Mouse (Mus musculus) layer of hippocampus, adult 18-20 months (tissue): ENCODE measurements around the gene Card6. TPM values are rescaled to one million over a fixed set of nuclear protein-coding genes. Genes with fewer than 3 reads are reported as not detected.

ENCODE experiments used
- DNase-seq, 2 experiments: peaks; one replicate each; pipeline ENCODE4 v3.0.0; 2022; ENCODE audit warnings: low spot score in 2 of 2
- long read RNA-seq: library from polyadenylated mRNA; stranded (forward); transcript quantifications from one replicate; pipeline ENCODE4 v2.0.0, GENCODE M21; 2021
- total RNA-seq, 2 experiments: library from RNA; stranded (reverse); gene quantifications; 2 replicates each; pipeline ENCODE4 v1.2.3; 2021

Gene Card6
- total RNA-seq = 1 to 10 TPM; 4.9 to 5.9 TPM
- long read RNA-seq = 0 reads

DNA sequence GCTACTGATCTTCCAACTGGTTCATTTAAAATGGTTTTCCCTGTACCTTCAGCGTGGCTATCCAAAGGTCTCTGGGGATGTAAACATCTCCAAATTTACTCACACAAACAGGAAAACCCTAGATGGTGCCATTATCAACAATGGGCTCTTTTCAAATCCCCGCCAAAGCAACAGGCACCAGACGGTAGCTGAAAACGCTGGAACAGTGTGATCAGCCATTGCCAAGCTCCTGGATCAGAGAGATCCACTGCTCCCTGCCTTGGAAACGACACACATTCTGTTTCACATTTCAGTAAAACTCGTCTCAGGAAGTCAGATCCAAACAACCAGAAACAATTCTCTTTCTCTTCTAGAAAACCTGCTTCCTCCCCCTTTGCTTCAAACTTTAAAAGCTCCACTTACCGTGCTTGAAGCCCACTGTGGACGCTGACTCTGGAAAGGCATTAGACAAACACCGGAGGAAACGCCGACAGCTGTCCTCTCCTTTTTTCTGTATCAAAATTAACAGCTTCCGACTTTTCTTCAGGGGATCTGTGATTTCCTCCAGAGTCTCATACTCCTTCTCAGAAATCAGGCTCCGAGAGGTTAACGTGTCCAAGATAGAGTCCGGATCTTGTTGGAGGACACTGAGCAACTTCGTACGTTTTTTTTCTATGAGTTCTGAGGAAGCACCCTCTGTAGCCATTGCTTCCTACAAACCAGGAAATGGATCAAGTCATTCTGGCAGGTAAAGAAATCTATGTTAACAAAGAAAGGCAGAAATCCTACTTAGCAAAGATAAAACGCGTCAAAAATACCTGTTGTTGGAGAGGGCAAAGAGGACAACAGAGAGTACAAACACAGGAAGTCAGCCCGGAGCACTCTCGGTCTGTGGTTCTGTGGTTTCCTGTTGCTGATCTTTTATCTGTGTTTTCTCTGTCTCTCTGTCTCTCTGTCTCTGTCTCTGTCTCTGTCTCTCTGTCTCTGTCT, at the start of gene Card6:
TSS of gene Card6 (minus strand) at position 854 of the 969 bp plus-strand sequence.
- DNase-seq = peak in 1 of 2 experiments; percentile 63

DNA sequence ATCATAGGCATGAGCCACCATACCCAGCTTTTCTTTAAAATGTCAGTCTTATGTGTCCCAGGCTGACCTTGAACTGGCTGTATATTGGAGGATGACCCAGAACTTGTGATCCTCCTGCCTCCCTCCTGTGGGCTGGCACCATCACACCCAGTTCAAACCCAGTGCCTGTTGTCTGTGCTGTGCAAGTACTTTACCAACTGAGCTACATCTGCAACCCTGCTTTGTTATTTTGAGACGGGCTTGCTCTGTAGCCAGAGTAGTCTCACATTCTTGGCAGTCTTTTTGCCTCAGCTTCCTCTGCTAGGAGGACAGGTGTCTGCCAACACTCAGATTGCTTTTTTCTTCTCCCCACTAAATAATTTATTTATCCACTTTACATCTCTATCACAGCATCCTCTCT, 49.0 kb upstream of the Card6 start:
- DNase-seq = no peak

DNA sequence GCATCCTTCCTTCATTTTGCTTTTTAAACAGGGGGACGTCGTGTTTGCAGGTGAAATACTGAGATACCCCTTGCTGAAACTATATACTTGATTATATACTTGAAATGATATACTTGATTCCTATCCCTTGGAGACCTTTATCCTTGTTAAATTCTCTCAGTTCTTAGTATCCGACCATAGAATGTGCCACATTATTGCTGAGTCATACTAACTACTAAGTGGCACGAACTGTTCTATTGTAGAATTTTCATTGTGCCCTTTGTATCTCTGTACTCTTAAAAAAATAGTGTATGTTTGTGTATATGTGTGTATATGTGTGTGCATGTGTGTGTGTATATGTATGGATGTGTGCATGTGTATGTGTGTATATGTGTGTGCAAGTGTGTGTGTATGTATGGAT, 48.0 kb upstream of the Card6 start:
- DNase-seq = no peak

DNA sequence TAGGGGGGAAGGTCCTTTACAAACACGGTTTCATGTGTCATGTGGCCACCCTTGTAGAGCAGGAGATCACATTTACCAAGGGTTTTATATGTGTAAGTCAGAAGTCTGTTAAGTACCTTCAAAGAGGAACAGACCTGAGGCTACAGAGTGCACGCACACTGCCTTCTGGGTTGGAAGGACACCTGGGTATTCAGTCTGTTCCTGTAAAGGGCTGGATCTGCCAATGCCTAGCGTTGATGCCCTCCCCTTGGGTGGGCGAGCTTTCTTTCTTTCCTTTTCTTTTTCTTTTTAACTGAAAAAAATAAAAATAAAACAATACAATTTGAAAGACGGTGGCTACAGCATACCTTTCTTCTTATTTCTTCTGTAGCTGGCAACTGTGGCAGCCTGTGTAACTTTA, 46.8 kb upstream of the Card6 start:
- no peak for DNase-seq

DNA sequence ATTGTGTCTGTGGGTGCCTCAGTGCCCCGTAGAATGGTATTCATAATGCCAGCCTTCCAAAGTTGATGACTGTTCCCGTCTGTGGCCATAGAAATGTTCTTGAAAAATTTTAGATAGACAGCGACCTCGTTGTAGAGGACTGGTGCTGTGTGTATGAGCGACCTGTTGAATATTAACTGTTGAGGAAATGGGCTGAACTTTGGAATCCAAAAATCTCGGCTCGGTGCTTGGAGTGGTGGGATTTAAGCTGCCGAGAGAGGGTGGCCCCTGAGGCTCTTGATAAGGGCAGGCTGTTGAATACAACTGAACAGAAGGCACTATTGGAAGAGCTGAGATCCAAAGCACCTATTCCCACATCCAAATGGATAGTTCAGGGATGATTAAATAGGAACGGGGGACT, 46.3 kb upstream of the Card6 start:
- DNase-seq = no peak

DNA sequence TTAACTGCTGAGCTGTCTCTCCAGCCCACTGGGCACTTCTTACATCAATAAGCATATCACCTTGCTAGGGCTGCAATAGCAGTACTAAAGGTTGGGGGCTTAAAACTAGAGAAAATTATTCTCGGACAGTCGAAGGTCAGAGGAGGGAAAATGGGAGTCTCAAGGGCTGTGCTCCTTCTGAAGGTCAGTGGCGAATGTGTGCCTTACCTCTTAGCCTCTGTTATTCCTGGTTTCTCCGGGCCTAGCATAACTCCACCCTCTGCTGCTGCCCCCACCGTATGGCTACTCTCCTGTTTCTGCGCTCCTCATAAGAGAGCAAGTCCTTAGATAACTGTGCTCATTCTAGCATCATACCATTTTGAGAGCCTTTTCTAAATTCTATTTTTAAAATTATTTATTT, 43.8 kb upstream of the Card6 start:
- no peak for DNase-seq

DNA sequence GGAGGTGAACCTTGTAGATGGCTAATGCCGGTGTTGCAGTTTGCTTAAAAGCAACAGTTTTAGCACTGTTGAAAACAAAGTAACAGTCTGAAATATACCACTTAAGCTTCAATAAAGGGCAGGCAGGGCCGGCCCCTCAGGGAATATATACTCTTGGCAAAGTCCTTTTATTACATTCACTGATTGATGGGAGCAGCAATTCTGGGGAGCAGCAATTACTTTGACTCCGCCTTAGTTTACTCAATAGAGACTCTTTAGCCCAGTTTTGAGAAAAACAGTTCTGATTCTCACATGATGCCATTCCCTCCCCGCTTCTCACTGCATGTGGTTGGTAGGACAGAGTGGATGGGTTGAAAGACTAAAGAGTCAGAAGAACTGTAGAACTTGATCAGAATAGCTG, 40.8 kb upstream of the Card6 start:
- no peak for DNase-seq

DNA sequence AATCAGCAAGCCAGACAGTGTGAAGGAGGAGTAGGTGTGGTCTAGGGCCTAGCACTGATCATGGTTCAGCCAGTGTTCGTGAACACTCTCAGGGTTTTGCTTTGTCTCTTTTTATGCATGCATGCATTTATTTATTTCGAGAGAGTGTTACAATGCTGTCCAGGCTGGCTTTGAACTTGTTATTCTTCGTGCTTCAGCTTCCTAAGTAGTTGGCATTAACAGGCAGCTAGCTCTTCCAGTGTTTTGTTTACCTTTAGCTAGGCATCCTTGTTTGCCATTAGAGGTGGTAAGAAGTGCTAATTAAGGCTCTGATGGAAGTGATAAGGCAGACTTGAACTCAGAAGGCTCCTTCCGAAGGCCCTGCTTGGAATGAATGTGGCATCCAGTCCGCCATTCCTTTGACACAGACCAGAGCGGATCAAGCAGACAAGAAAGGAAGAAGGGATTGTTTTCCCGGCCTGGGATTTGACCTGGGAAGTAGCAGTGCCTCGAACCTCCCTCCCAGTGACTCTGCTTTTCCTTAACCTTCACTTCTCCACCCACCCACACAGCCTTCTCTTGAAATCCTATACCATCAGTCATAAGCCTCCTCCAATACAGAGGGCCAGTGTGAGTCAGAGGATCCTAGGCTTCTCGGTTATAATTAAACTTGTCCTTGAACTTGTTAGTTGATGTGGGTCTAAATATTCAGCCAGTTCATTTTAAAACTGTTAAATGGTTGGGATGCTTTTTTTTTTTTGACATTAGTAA, 37.0 kb upstream of the Card6 start:
- DNase-seq = no peak

DNA sequence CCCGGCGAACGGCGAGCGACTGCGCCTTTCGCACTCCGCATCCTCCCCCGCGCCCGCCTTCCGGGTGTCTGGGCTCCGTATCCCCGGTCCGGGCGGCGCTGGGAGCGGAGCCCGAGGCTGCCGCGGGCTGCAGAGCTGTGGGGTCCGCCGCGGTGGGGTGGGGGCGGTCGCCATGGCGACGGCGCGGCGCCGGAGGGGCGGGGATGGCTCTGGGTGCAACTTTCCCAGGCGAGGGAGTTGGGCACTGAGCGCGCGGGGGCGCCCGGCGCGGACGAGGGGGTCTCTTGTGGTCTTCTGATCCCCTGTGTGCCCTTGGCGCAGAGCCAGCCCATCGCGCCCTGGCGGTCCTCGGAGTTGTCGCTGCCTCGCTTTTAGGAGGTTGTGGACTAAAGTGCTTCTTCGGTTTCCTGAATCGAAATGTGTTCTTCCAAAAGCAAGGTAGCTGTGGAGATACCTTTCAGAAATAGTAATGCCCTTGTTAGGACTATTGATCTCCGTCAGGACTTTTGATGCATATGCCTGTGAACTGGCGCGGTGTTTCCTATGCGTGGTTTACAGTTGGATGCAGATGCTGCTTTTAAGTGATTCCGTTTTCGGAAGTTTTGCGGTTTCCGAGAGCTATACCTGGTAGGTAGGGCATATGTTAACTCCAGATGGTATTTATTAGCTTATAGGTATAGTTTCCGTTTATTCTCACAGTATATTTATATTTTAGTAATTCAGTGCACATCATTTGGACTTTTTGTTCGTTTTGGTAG, 35.9 kb upstream of the Card6 start:
- DNase-seq = peak; percentile 56 to 63

DNA sequence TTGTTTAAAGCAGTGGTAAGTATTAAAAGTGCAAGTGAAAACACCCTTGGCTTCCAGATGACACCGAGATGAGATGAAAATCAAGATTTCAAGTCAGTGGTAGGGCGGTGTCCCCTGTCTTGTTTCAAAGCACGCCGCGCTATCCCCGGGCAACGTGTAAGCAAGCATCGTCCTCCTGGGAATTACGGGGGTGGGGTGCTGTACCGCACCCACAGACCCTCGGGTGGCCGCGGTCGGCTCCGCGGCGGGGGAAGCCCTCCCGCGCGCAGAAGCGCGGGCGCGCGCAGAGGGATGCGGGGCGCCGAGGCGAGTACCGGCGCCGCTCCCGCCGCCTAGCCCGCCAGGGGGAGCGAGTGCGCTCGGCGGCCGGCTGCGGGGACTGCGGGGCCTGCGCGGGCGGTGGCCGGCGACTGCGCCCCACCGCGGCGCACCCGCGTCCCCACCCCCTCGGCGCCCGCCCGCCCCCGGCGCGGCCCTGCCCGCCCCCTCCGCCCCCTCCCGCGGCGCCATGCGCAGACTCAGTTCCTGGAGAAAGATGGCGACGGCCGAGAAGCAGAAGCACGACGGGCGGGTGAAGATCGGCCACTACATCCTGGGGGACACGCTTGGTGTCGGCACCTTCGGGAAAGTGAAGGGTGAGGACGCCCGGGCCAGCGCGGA, 35.2 kb upstream of the Card6 start, which contains the start of gene Prkaa1:
TSS of gene Prkaa1 (plus strand) at position 501 of the 660 bp plus-strand sequence.
- peak; percentile 45 to 64 for DNase-seq

DNA sequence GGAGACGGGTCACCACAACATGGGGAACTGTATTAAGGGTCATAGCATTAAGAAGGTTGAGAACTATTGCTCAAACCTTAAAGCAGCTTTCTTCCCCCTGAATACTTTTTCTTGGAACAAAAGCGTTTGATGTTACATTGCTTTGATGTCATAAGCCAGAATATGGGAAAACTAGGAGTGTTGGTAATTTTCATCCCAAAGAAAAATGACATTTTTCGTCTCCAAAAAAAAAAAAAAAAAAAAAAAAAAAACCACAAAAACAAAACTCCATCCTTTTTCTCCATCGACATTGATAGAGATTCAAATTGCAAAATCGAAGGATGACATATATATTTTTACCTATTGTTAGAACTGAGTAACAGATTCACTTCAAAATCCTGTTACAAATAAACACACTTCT, 34.4 kb upstream of the Card6 start:
- DNase-seq = no peak

DNA sequence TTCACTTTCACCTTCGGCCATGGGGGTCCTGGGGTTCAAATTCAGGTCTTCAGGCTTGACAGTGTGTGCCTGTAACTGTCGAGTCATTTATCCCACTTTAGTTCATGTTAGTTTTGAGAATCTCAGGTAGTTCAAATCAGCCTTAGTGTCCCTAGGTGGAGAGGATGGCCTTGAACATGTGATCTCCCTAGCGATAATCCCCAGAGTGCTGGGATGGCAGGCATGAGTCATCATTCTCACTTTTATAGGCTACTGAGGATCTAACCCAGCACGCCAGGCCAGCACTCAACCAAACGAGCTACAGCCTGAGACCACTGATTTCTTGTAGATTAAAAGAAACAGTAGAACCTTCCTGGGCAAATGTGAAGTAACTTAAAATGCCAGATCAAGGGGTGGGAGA, 33.7 kb upstream of the Card6 start:
- DNase-seq = no peak

DNA sequence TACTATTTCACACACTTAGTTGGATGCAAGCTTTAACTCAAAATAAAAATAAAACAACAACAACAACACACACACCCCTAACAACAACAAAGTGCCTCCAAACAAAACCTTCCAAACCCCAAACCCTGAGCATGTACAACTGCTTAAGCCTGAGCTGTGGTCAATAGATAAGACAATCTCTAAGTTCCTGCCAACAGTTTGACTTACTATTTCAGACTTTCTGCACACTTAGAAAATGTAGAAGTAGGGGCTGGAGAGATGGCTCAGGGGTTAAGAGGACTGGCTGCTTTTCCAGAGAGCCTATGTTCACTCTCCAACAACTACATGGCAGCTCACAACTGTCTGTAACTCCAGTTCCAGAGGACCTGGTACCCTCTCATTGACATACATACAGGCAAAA, 32.0 kb upstream of the Card6 start:
- DNase-seq = no peak

DNA sequence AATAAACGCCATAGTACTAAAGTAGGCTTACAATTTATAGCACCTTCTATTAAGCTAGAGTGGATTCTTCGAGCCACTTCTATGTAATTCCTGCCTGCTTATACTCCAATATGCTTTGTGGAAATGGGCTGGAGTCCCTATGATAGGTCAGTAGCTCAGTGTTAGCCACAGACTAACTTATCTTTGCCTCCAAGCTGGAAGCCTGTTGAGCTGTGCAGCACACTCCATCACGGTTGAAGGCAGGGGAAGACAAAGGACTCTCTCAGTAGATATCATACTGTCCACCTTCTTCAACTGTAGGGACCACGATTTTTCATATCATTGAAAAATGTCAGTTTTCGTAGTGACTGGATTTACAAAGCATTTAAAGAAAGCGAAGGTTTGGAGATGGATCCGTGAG, 31.5 kb upstream of the Card6 start:
- no peak for DNase-seq

DNA sequence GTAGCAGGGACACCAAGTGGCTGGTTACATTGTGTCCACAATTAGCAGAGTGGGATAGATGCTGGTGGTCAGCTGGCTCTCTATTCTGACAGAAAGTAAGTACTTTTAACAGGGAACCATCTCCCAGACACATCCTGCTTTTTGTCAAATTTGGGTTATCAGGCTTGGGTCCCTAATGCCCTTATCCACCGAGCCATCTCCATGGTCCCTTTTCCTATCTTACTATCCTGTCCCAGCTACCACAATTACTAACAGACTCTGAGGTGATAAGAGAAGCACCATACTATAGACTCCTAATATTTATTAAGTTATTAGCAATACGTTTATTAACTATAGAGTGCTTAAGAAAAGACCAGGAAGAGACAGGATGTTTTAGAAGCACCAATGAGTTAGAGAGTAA, 31.0 kb upstream of the Card6 start:
- DNase-seq = no peak

DNA sequence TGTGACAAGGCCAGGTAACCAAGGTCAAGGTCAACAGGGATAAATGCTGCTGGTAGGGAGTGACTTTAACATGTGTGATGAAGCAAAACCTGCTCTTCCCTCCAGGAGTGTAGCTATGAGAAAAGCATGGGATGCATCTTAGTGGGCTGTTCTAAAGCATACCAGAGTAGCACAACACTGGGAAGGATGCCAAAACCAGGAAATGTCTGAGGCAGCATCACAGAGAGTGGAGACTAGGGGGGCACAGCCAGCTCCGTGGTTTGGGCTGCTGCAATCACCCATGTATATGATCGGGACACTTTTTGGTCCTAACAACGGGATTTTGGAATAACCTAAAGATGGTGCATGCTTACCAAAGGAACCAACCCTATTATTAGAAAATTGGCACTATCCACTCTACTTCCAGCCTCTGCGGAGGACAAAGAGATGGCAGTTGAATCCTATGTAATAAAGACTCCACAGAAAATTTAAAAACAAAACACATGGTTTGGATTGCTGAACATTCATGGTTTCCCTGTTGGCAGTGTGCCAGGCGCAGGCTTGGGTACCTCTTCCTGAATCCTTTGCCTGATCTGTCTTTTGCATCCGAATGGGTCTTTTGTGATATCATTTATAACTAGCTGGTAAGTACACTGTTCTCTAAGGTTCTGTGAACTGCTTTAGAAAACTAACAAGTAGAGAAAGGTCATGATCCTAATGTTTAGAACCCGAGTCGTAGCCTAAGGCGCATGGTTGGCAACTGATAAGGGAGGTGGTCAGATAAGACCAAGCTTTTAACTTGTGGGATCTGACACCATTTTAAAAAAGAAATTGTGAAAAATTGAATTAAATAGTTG, 29.9 kb upstream of the Card6 start:
- no peak for DNase-seq

DNA sequence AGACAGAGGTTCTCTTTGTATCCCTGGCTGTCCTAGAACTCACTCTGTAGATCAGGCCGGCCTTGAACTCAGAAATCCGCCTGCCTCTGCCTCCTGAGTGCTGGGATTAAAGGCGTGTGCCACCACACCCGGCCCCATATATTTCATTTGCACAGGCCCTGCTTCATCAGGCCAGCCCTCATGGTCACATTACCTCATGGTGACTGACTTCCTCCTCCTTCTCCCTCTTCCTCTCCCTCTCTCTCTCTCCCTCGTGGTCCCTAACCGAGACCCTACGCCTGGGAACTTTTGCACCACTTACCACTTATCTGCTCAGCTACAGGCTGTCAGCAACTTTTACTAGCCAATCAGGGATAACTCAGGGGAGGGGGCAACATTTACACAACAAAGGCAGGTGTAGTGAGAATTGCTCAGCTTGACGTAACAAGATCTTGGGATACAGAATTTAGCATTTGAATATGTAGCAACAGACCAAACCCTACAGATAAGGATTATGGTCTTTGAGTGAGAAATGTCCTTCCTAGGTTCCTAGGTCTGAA, 26.7 kb upstream of the Card6 start:
- no peak for DNase-seq

DNA sequence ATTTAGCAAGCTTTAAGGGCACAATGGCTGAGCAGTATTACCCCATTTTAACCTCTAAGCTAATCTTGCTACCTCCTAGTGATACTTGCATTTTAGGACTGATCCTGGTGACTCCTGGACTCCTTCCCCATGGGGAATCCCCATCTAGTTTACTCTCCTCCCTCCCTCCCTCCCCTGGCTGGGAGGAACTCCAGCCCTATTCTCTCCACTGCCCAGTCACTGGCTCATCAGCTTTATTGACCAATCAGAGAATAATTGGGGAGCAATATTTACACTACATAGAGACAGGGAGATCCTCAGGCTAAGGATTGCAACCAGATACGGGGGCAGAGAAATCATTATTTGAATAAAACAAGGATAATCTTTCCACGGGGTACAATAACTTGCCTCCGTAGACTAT, 25.8 kb upstream of the Card6 start:
- no peak for DNase-seq

DNA sequence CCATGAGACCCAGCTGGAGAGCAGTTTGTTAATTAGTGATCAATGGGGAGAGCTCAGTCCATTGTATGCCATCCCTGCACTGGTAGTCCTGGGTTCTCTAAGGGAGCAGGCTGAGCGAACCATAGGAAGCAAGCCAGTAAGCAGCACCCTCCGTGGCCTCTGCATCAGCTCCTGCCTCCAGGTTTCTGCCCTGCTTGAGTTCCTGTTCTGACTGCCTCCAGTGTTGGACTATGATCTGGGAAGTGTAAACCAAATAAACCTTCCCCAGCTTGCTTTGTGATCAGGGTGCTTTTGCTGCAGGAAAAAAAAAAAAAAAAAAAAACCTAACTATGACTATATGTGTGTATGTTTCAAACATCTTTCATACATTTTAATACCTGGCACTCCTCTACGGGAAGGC, 25.0 kb upstream of the Card6 start:
- no peak for DNase-seq
